Mouse (Mus musculus) right cerebral cortex, adult 18-20 months (tissue): Measurements from ENCODE around the gene Ncam1.
A peak's percentile ranks its signal among the peaks of the same experiment; 100 is the strongest.

Source experiments
- DNase-seq: peaks from one replicate; pipeline ENCODE4 v3.0.0; 2022; ENCODE audit warnings: mixed read lengths

Gene Ncam1

DNA sequence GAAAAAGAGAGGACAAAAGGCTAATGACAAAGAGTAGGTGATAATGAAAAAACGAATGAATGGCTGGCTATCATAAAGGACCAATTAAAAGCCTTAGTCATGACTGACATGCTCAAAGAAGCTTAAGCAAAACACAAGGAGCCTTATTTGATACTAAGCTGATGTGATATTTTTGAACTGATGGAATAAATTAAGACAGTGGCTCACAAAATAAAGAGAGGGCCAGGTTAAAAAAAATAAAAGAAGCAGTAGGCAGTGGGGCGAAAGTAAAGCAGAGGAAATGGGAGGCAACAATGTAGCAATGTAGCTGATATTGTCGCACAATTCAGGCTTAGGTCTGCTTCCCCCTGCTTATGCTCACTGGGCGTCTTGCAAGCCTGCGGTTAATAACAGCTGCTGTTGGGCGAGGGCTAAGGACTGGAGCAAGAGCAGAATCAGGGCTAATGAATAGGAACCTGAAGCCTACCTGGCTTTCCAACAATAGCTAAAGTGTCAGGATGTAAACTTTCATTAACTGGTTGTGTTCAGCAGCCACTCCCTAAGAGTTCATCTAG is 126.0 kb downstream of the Ncam1 start:
- no peak for DNase-seq

DNA sequence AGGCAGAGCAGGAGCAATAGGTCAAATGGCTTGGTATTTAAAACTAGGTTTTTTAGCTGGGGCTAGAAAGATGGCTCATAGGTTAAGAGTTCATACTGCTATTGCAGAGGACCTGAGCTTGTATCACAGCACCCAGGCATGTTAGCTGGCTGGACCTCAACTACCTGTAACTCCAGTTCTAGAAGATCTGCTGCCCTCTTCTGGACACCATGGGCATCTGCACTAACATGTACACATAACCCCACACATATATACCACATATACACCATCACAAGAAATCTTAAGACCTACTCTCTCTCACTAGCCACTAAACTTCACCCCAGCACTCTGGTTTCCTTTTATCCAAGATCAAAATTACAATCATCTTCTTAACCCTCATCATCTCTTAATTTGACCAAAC is 131.7 kb downstream of the Ncam1 start:
- DNase-seq: no peak

- DNase-seq: no peak
These were observed 133.4 kb downstream of the Ncam1 start for GRCm38 (mm10) chr9:49665361-49665760.

GRCm38 (mm10) chr9:49663927-49664320 is 134.8 kb downstream of the Ncam1 start:
- no peak for DNase-seq

- no peak for DNase-seq
These were observed 135.5 kb downstream of the Ncam1 start for GRCm38 (mm10) chr9:49662958-49663926.

- peak; percentile 15 for DNase-seq
These were observed 137.2 kb downstream of the Ncam1 start for GRCm38 (mm10) chr9:49661480-49661879.

DNA sequence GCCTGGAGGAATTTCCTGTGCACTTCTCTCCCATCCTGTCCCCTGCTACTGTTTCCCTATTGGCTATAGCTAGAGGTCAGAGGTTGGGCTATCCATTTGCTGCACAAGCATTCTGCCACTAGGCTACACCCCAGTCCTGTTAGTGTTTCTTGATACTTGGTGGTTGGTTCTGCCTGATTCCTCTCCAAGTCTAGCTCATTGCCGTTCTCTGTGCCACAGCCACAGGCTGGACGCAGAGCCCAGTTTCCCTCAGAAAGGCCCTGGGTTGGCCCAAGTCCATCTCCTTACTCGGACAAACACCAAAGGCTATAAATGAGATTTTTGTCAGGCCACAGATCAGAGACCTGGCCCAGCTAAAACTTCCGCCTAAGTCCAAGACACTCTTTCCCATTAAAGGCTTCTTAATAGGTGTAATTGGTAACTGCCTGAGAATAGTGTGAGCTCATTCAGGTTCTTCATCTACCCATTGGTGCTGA is 140.3 kb downstream of the Ncam1 start:
- DNase-seq: peak; percentile 62

DNA sequence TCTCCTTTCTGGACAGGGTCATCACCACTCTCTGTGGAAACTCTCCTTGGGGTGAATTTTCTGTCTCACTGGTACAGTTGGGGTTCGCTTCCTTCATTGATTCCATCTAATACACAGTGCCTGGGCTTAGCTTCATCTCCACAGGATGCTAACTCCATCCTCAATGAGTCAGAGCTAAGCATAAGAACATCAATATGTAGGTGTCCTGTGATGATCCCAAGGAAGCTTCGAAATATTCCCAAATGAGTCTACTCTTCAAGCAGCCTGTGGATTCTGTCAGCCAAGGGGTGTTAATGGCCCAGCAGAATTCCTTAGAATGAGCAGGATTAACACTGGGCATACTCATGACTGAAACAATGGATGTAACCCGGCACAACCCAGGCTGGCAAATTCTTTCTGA is 144.3 kb downstream of the Ncam1 start:
- DNase-seq: no peak

DNA sequence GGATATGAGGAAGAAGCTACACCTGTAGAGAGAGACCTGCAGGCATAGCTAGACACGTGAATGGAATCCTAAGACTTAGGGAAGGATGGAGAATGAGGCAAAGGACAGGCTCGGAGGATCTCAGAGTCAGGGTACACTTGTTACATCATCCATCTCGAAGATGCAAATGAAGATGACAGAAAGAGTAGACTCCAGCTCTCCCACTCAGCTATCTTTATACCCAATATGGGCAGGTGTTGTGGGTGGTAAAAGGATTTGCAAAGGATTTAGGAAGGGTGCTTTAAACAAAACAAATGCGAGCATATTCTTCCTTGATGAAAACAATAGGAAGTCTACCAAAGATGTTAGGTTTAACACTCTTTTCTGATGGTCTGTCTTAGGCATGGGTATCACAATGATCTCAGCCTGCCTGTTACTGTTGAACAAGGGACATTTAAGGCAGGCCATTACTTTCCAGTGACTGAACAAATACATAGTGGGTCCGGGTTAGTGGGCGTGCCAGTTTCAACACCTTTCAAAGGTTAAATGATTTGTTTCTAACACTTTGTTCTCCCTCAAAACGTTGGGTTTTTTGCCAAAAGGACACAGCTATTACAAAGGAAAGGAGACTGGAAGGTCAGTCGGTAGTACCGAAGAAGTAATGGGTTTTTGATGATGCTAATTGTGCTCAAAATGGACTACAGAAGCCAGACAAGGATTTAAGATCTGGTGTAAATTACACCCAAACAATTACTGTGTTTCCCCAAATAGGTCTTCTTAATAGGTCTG is 145.1 kb downstream of the Ncam1 start:
- peak; percentile 18 for DNase-seq

DNA sequence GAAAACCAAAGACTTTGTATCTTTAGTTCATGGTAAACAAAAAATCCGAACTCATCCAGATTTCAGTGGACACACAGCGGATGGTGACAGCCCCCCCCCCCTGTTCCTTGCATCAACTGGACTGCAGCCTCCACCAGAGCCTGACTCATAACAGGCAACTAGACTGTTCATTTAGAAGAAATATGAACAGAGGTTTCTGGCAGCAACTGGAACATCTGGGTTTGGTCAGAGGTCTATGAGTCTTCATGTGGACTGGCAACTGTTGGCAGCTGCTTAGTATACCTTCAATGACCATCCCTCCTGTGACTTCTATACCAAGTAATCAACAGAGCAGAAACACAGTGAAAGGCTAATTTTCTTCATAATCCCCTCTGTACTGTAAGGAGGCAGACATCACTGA is 154.4 kb downstream of the Ncam1 start:
- no peak for DNase-seq

GRCm38 (mm10) chr9:49640764-49641163 is 158.0 kb downstream of the Ncam1 start:
- DNase-seq: no peak

GRCm38 (mm10) chr9:49640142-49640541 is 158.6 kb downstream of the Ncam1 start:
- no peak for DNase-seq

GRCm38 (mm10) chr9:49637955-49638354 is 160.8 kb downstream of the Ncam1 start:
- DNase-seq: no peak

DNA sequence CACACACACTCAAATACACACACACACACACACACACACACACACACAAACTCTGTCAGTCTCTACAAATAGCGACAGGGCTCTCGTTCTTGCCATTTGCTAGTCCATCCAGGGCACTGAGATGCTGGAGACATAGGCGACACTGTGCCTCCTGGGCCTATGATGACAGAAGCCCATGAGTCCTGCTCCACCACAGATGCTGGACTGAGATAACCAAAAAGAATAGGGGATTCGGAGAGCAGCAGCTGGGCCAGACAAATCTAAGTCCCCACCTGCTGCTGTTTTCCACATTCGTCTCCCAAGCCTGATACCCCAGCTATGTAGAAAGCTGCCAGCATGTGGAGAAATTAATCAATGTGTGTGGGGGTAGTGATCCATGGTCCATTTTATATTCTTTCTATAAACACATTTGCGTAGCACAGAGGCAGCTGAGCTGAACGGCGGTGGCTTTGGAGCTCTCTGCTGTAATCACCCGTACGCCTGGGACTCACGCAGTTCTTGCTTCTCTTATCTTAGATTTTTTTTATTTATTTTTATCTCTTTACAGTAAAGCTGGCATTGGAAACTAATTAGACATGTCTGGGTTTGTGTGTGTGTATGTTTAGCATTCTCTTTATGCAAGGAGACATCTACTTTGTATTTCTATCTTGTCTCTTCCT is 162.9 kb downstream of the Ncam1 start:
- DNase-seq: no peak

GRCm38 (mm10) chr9:49632591-49632990 is 166.1 kb downstream of the Ncam1 start:
- DNase-seq: no peak

DNA sequence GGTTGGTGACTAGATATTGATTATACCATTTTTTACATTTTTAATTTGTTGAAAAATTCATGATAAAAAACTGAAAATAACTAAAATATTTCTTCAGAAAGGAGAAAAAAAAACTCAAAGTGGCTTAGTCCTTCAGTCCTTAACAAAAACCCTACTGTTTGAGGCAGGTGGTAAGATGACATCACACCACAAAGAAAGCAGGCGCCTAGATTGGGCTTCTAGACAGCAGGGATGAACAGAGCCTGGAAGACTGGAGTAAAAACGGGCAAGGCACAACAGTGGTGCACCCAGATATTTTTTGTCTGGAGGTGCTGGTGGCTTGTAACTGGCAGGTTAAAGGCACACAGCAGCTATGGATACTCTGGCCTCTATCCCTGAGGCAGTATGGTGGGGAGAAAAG is 168.4 kb downstream of the Ncam1 start:
- DNase-seq: no peak

DNA sequence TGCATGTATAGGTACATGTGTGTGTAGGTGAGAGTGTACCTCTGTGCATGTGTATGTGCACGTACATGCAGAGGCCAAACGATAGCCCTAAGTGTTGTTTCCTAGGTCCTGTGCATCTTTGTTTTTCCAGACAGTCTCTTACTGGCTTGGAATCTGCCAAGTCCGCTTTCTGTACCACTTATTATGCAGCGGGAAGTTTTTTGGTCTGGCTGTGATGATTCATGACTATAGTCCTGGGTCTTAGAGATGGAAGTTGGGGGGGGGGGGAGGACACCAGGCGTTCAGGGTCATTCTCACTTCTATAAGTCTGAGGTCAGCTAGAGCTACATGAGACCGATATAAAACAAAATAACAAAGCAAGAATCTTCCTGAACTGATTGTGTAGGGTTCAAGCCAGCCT is 173.8 kb downstream of the Ncam1 start:
- DNase-seq: no peak

DNA sequence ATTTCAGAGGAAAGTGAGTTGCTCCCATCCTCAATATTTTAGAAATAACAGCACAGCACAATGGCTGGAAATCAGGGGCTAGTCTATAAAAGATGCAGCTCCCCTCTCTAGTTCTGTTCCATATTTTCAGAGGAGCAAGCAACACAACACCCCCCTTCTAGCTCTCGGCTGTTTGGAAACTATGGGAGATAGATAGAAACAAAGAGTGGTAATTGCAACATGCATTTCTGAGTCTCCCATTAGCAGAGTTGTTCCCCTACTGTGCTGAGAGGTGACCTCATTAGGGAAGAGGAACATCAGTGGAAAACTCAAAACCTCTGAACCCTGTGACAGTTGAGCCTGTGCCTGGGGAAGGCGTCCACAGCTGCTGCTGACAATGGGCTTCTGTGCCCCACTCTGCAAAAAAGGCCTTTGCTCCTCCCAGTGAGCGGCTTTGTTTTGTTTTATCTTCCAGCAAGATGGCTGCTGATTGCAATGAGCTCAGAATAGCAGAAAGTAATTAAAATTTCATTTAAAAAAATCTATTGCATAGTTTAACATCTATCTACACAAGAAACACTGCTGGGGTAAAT is 174.7 kb downstream of the Ncam1 start:
- peak; percentile 38 for DNase-seq

DNA sequence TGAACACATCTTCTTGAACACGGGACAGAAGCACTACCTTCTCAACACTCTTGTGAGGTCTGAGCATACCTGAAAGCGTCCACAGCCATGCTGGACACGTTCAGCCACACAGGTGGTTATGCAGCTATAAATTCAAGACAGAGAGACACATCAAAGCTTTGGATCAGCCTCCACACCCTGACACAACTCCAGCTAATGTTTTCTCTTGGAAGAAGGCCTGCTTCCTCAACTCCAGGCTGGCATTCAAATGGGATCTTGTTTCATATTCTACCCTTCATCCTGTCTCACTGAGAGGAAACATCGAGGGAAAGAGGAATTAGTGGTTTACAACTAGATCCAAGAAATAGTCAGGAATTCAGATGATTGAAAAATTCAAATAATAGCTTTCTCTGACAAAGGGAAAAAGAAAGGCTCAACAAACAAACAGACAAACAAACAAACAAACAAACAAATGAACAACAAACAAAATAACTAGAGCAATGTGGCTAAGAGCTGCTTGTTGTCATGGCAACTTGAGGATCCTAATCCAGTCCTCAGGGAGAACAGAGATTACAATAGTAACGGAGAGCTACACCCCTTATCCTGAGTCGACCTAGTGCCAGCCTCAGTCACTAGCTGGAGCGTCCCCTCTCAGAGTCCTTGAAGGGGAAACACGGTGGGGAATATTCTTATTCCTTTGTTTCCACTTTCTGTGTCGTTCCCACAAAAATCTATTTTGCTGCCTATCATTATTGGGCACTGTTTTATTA is 175.6 kb downstream of the Ncam1 start:
- peak; percentile 27 for DNase-seq

DNA sequence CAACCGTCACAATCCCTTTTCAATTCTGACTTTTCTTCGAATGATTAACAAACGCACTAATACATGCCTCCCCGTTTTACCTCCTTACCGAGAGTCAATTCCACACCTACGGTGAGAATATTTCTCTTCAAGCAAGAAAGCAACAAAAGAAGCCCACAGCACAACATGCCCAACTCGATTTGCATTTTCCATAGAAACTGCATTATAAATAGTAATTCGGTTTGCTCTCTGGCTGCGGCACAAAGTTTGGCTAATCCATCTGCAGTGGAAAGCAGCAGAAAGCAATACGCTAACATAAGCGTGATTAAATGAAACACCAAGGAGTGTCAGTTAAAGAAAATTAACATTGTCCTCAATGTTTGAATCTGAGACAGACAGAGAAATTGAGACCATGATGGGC is 177.0 kb downstream of the Ncam1 start:
- peak; percentile 31 for DNase-seq

- DNase-seq: peak; percentile 64
These were observed 179.9 kb downstream of the Ncam1 start for GRCm38 (mm10) chr9:49618699-49619392.
